Mouse (Mus musculus) midbrain, embryonic 13.5 days (tissue): ENCODE data around the gene Ksr1. TPM values are rescaled to one million over a fixed set of nuclear protein-coding genes. Genes with fewer than 3 reads are reported as not detected.

ENCODE experiments used
- ATAC-seq: fragments of 200-750 bp; cut with Nextera tagmentation; 2 replicates; pipeline ENCODE4 v1.8.0; 2017; ENCODE audit warnings: mild to moderate bottlenecking, moderate TSS enrichment, moderate library complexity
- H3K27ac ChIP-seq: fragments of 300-500 bp; sonication (generic); 2 replicates; pipeline ENCODE4 v1.5.1; 2015; ENCODE audit warnings: inconsistent platforms, mild to moderate bottlenecking, moderate library complexity
- H3K27me3 ChIP-seq: fragments of 300-500 bp; sonication (generic); 2 replicates; pipeline ENCODE4 v1.6.1; 2015; ENCODE audit warnings: mild to moderate bottlenecking, inconsistent platforms
- H3K36me3 ChIP-seq: fragments of 300-500 bp; sonication (generic); 2 replicates; pipeline ENCODE4 v1.6.1; 2015; ENCODE audit warnings: mild to moderate bottlenecking, inconsistent platforms
- H3K4me1 ChIP-seq: fragments of 300-500 bp; sonication (generic); replicated peaks from 2 replicates; pipeline ENCODE4 v1.6.1; 2015; ENCODE audit warnings: inconsistent platforms
- H3K4me2 ChIP-seq: fragments of 300-500 bp; sonication (generic); replicated peaks from 2 replicates; pipeline ENCODE4 v1.6.1; 2015; ENCODE audit warnings: moderate library complexity, mild to moderate bottlenecking, inconsistent platforms
- H3K4me3 ChIP-seq: fragments of 300-500 bp; sonication (generic); replicated peaks from 2 replicates; pipeline ENCODE4 v1.5.1; 2015; ENCODE audit warnings: mild to moderate bottlenecking, inconsistent platforms
- H3K9ac ChIP-seq: fragments of 300-500 bp; sonication (generic); replicated peaks from 2 replicates; pipeline ENCODE4 v1.6.1; 2015; ENCODE audit warnings: mild to moderate bottlenecking, inconsistent platforms
- H3K9me3 ChIP-seq: fragments of 300-500 bp; sonication (generic); 2 replicates; pipeline ENCODE4 v1.6.1; 2016; ENCODE audit warnings: mild to moderate bottlenecking, inconsistent platforms
- WGBS: fragments of 180-500 bp; shearing (Covaris S2); methylation state at CpG from one replicate; pipeline ENCODE4 v1.1.7; 2015; 5-methylcytosine and 5-hydroxymethylcytosine counted together
- polyA plus RNA-seq: library from polyadenylated mRNA; unstranded; fragments of >200 nt; fragmentation: Nextera tagmentation; extraction: Ambion mirVana; gene quantifications from 2 replicates; pipeline ENCODE4 v1.2.1, GENCODE M21; 2015

Ksr1 gene
- polyA plus RNA-seq, 1 experiment from 2014 or later, result 3.7 TPM

DNA sequence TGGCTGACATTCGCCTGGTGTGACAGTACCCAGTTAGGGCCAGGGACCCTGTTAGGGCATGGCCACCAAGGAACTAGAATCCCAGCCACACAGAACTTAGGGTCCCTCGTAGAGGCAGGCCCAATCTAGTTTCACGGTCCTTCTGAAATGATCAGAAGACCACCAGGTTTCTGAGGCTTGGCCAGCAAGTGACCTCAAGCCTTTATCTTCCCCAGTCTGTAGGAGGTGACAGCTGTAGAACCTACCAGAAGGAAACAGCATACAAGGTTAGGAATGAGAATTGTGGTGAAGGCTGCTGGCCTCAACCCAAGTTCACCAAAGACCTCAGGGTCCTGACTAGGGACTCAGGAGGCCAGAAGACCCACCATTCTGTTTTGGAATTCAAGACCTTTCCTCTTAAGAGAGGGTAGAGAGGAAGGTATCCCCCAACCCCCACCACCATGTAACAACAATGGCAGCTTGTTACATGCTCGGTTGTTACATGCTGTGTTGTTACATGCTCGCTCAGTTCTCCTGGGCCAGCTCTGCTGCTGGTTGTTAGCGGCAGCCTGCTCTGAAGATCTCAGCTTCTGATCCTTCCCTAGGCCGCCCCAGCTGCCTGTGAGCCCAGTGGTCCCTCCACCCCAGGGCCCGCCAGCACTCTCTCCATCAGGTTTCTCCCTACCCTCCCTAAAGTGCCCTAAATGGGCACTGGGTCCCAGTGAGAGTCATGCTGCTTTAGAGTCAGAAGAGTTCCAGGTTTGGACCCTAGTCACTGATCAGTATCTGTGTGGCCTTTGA lies 169.3 kb downstream of the Ksr1 start:
- Histone ChIP-seq H3K9me3 (no peaks in the 10 kb centered on the region), H3K9ac (no peak overlapping the region), H3K27me3 (no peaks in the 10 kb centered on the region), H3K4me3 (no peak overlapping the region), H3K27ac (no peak overlapping the region), H3K36me3 (no peaks in the 10 kb centered on the region), H3K4me2 (no peak overlapping the region), H3K4me1 (peaks cover 12% of the 10 kb centered on the region)
- no peak for ATAC-seq
- 81% methylated on average over 8 of the region's 8 CpGs for WGBS

DNA sequence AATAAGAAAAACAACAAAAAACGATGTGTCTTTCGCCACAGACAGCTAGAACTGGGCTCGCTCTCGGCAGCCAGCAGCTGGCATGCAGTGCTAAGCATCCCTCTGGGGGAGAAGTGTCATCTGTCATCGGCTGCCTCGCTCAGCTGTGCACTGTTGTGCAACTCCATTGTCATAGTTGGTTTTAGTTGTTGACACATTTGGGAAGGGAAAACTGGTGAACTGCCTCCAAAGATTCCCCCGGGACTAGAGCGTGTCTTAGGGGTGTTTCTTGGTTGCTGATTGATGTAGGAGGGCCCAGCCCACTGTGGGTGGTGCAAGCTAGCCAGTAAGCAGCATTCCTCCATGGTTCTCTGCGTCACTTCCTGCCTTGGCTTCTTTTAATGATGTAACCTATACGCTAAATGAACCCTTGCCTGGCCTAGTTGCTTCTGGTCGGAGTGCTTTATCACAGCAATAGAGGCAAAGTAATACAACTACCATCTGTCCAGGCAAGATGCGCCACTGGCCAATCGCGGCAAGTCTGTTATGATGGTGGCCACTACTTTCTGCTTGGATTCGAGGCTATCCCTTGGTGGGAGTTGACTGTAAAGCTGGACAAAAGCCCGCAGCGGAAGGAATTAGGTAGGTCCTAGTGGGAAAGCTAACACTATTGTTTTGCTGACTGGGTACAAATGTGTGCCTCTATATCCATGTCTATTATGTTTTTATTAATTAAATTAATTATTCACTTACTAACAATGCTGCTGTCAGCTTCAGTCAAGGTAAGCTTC lies 172.6 kb downstream of the Ksr1 start:
- H3K9me3 ChIP-seq, result no peaks in the 10 kb centered on the region
- ATAC-seq, result peak; percentile 30; the same call in 1 of the 2 replicates
- H3K27me3 ChIP-seq, result no peaks in the 10 kb centered on the region
- 72% methylated on average over 17 of the region's 17 CpGs for WGBS
- H3K4me3 ChIP-seq, result no peak overlapping the region
- H3K36me3 ChIP-seq, result no peaks in the 10 kb centered on the region
- no peak overlapping the region for H3K9ac ChIP-seq
- H3K4me2 ChIP-seq, result no peak overlapping the region
- H3K4me1 ChIP-seq, result peaks cover 12% of the 10 kb centered on the region
- H3K27ac ChIP-seq, result no peak overlapping the region

DNA sequence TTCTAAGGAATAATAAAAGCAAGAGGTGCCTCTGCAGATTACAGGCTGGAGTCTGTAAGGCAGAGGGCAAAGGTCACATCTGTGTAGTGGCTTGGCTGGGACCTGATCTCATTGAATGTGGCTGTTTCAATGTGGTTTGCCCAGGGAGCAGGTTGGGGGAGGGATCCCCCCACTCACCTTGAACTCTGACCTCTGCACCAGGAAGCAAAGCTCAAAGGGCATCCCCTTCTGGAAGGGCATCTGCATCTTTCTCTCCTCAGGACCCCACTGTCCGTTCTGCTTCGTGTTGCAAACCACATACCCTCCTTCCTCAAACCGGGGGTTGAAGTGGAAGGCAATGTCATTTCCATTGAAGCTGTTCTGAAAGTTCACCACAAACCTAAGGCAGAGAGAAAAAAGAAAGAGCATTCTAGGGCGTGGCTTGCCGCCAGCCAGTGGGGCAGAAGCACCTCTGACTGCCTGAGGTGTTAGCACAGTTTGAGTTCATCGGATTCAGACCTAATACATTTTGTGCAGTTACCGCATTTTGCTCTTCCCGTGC lies 173.3 kb downstream of the Ksr1 start:
- ATAC-seq, result no peak
- WGBS, result 57% methylated on average over 8 of the region's 8 CpGs

DNA sequence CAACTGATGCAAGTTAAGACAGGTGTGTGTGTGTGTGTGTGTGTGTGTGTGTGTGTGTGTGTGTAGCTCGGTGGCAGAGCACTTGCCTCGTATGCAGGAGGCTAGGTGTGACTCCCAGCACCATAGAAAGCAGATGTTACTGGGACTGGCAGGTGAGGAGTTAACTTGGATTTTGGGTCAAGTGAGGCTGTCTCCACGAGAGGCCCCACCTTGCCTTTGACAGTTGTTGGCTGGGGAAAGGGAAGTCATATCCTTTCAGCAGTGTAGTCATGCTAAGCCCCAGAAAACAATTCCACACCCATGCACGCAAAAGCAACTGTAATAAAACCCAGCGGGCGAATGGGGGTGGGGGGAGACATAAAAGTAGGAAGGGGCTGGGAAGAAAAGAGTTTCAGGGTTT lies 173.9 kb downstream of the Ksr1 start:
- peaks cover 12% of the 10 kb centered on the region for H3K4me1 ChIP-seq
- no peak overlapping the region for H3K9ac ChIP-seq
- WGBS, result 50% methylated on average over 6 of the region's 6 CpGs

More for the DNA sequence above, 173.3 kb downstream of the Ksr1 start:
- Histone ChIP-seq H3K4me3 (no peak overlapping the region), H3K9me3 (no peaks in the 10 kb centered on the region), H3K4me1 (peaks cover 12% of the 10 kb centered on the region), H3K27me3 (no peaks in the 10 kb centered on the region), H3K9ac (no peak overlapping the region), H3K27ac (no peak overlapping the region), H3K4me2 (no peak overlapping the region), H3K36me3 (no peaks in the 10 kb centered on the region)

DNA sequence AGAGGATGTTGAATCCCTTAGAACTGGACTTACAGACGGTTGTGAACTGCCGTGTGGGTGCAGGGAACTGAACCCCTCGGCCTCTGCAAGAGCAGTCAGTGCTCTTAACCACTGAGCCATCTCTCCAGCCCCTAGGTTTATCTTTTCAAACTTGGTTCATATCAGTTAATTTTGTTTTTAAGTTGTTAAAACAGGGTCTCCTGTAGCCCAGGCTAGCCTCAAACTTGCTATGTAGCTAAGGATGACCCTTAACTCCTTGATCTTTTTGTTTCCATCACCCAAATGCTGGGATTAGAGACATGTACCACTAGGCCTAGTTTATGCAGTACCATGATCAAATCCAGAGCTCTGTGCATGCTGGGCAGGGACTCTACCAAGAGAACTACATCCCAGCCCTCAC lies 174.5 kb downstream of the Ksr1 start:
- ATAC-seq, result no peak
- H3K4me2 ChIP-seq, result no peak overlapping the region
- H3K4me1 ChIP-seq, result peaks cover 12% of the 10 kb centered on the region
- no peak overlapping the region for H3K9ac ChIP-seq
- H3K27me3 ChIP-seq, result no peaks in the 10 kb centered on the region
- WGBS, result 92% methylated on average over 3 of the region's 3 CpGs
- H3K36me3 ChIP-seq, result no peaks in the 10 kb centered on the region
- no peak overlapping the region for H3K4me3 ChIP-seq
- no peak overlapping the region for H3K27ac ChIP-seq
- H3K9me3 ChIP-seq, result no peaks in the 10 kb centered on the region

More for the DNA sequence above, 173.9 kb downstream of the Ksr1 start:
- H3K36me3 ChIP-seq, result no peaks in the 10 kb centered on the region
- H3K4me2 ChIP-seq, result no peak overlapping the region
- no peaks in the 10 kb centered on the region for H3K27me3 ChIP-seq
- ATAC-seq, result no peak
- H3K4me3 ChIP-seq, result no peak overlapping the region
- no peaks in the 10 kb centered on the region for H3K9me3 ChIP-seq
- no peak overlapping the region for H3K27ac ChIP-seq

DNA sequence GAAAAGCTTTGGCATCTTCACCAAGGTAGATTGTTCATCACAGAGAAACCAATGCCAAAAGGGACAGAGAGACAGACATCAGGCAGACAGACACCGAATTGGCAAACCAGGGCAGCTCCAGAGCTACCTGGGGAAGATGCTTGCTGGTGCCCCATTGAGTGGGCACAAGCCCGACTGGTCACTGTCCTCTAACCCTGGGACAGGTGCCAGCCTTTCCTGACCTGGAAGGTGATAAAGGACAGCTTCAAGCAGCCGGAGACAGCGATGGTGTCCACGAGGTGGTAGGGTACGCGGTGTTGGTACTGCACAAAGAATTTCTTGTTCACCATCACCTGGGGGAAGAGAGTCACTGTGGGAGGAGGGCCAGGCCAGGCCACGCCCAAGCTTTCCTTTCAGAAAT lies 175.1 kb downstream of the Ksr1 start:
- 86% methylated on average over 8 of the region's 8 CpGs for WGBS
- Histone ChIP-seq H3K9me3 (no peaks in the 10 kb centered on the region), H3K36me3 (no peaks in the 10 kb centered on the region), H3K4me3 (no peak overlapping the region), H3K4me2 (no peak overlapping the region), H3K9ac (no peak overlapping the region), H3K27ac (no peak overlapping the region), H3K27me3 (no peaks in the 10 kb centered on the region), H3K4me1 (peaks cover 12% of the 10 kb centered on the region)
- no peak for ATAC-seq

DNA sequence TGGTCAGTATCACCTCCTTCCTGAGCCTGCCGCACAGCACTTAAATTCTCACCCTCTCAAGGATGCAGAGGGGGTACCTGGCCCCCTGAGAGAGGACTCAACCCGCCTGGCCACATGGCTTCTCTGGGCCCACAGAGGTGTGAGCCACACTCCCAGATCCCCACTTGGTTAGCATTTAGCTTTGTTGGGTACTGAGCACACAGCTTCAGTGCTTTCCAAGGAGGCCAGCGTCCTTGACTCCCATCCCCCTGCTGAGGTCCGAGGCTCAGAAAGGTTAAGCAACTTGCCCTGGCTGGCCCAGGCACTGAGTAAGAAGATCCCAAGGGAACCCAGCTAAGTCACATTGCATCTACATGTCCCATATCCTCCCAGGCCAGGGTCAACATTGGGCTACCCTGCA lies 178.1 kb downstream of the Ksr1 start:
- Histone ChIP-seq H3K9ac (no peak overlapping the region), H3K9me3 (no peaks in the 10 kb centered on the region), H3K36me3 (no peaks in the 10 kb centered on the region), H3K4me3 (no peak overlapping the region), H3K4me1 (peaks cover 7% of the 10 kb centered on the region), H3K4me2 (no peak overlapping the region), H3K27ac (no peak overlapping the region), H3K27me3 (no peaks in the 10 kb centered on the region)
- ATAC-seq, result no peak
- 80% methylated on average over 4 of the region's 4 CpGs for WGBS

DNA sequence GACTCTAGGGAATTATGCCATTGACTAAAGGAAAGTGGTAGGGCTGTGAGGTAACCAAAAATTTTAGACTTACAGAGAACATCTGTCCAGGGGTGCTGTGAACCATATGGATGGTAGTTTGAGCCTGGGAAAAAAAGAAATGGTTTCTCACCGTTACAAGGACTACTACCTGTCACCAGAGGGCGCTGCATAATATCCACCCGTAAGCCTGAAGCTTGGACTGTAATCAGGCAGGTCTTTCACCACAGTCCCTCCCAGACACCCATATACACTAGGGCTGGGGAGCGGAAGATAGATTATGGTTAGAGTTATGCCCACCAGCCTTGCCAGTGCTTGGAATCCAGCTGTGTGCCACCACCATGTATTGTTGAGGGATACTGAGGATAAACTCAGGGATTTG lies 178.8 kb downstream of the Ksr1 start:
- ATAC-seq, result no peak
- H3K4me2 ChIP-seq, result no peak overlapping the region
- 22% methylated on average over 4 of the region's 4 CpGs for WGBS

More for the DNA sequence above, 178.8 kb downstream of the Ksr1 start:
- Histone ChIP-seq H3K4me1 (no peaks in the 10 kb centered on the region), H3K36me3 (no peaks in the 10 kb centered on the region), H3K4me3 (no peak overlapping the region), H3K9me3 (no peaks in the 10 kb centered on the region), H3K27me3 (no peaks in the 10 kb centered on the region), H3K9ac (no peak overlapping the region), H3K27ac (no peak overlapping the region)

Other genes starting within 250 kb of the Ksr1 start
- gene Nos2, start 225.6 kb downstream of the Ksr1 start, polyA plus RNA-seq, result 0.71 and 0.82 TPM in 2 replicates
- gene Lgals9, start 161.5 kb downstream of the Ksr1 start, polyA plus RNA-seq, result 4.2 and 4.7 TPM in 2 replicates
- 517 and 614 TPM in 2 replicates for gene Wsb1, start 108.3 kb upstream of the Ksr1 start, polyA plus RNA-seq
- not detected in 2 replicates for gene Gm9964, start 150.5 kb upstream of the Ksr1 start, polyA plus RNA-seq
- 7.2 and 8.0 TPM in 2 replicates for gene Nf1, start 193.3 kb upstream of the Ksr1 start, polyA plus RNA-seq